Mouse (Mus musculus): ENCODE results near the gene Adap1.
"Not testable (repeated sequence)": the region's sequence is repeated elsewhere in the genome, so short reads cannot be mapped to it uniquely, and the experiment has no call there.

Adap1 gene

GRCm38 (mm10) chr5:139351134-139351533 lies 25.7 kb upstream of the Adap1 start, which contains the start of gene Cox19:
Gene Cox19, minus strand, starts transcription at chr5:139351418.
- DNase-seq (ENCODE audit: inconsistent ontology term): no peak

- DNase-seq (ENCODE audit: inconsistent ontology term): no peak
Measured at GRCm38 (mm10) chr5:139349713-139350112, 24.3 kb upstream of the Adap1 start.

GRCm38 (mm10) chr5:139347225-139347624 lies 21.8 kb upstream of the Adap1 start:
- DNase-seq (ENCODE audit: inconsistent ontology term): no peak

GRCm38 (mm10) chr5:139345364-139345714 lies 19.9 kb upstream of the Adap1 start:
- DNase-seq (ENCODE audit: inconsistent ontology term): no peak

GRCm38 (mm10) chr5:139344687-139345363 lies 19.4 kb upstream of the Adap1 start:
- DNase-seq (ENCODE audit: inconsistent ontology term): peak; percentile 96

GRCm38 (mm10) chr5:139344021-139344686 lies 18.7 kb upstream of the Adap1 start:
- DNase-seq (ENCODE audit: inconsistent ontology term): peak; percentile 84

GRCm38 (mm10) chr5:139338891-139339290 lies 13.5 kb upstream of the Adap1 start:
- no peak for DNase-seq (ENCODE audit: inconsistent ontology term)

- no peak for DNase-seq (ENCODE audit: inconsistent ontology term)
Measured at GRCm38 (mm10) chr5:139338403-139338802, 13.0 kb upstream of the Adap1 start.

- peak; percentile 71 for DNase-seq (ENCODE audit: inconsistent ontology term)
Measured at GRCm38 (mm10) chr5:139337826-139338370, 12.5 kb upstream of the Adap1 start.

GRCm38 (mm10) chr5:139335634-139336033 lies 10.2 kb upstream of the Adap1 start:
- no peak for DNase-seq (ENCODE audit: inconsistent ontology term)

GRCm38 (mm10) chr5:139334394-139334793 lies 9.0 kb upstream of the Adap1 start:
- not testable (repeated sequence) for DNase-seq (ENCODE audit: inconsistent ontology term)

- no peak for DNase-seq (ENCODE audit: inconsistent ontology term)
Measured at GRCm38 (mm10) chr5:139333301-139334013, 8.0 kb upstream of the Adap1 start.

GRCm38 (mm10) chr5:139332590-139333272 lies 7.3 kb upstream of the Adap1 start:
- DNase-seq (ENCODE audit: inconsistent ontology term): no peak

GRCm38 (mm10) chr5:139331742-139332141 lies 6.3 kb upstream of the Adap1 start:
- DNase-seq (ENCODE audit: inconsistent ontology term): peak; percentile 43

- no peak for DNase-seq (ENCODE audit: inconsistent ontology term)
Measured at GRCm38 (mm10) chr5:139330766-139331165, 5.3 kb upstream of the Adap1 start.

- DNase-seq (ENCODE audit: inconsistent ontology term): no peak
Measured at GRCm38 (mm10) chr5:139327634-139328020, 2.2 kb upstream of the Adap1 start.

- DNase-seq (ENCODE audit: inconsistent ontology term): no peak
Measured at GRCm38 (mm10) chr5:139326986-139327633, 1.7 kb upstream of the Adap1 start.

GRCm38 (mm10) chr5:139326111-139326696 lies 782 bp upstream of the Adap1 start:
- DNase-seq (ENCODE audit: inconsistent ontology term): no peak

GRCm38 (mm10) chr5:139324691-139325394 lies 579 bp downstream of the Adap1 start:
- DNase-seq (ENCODE audit: inconsistent ontology term): no peak

GRCm38 (mm10) chr5:139324045-139324491 lies 1.4 kb downstream of the Adap1 start:
- peak; percentile 26 for DNase-seq (ENCODE audit: inconsistent ontology term)
